Mouse (Mus musculus) kidney, adult 9 months (tissue): ENCODE results near the gene Trhde.

Experiments
- DNase-seq: peaks from one replicate; pipeline ENCODE4 v3.0.0; 2022

The Trhde gene

GRCm38 (mm10) chr10:114735111-114735510, 67.0 kb downstream of the Trhde start:
- DNase-seq = no peak

- peak; percentile 3 for DNase-seq
These were observed 76.5 kb downstream of the Trhde start for GRCm38 (mm10) chr10:114725591-114725990.

- DNase-seq = no peak
These were observed 100.3 kb downstream of the Trhde start for GRCm38 (mm10) chr10:114701791-114702190.

- no peak for DNase-seq
These were observed 130.2 kb downstream of the Trhde start for GRCm38 (mm10) chr10:114671791-114672415.

GRCm38 (mm10) chr10:114593046-114593445, 209.1 kb downstream of the Trhde start:
- no peak for DNase-seq

DNA sequence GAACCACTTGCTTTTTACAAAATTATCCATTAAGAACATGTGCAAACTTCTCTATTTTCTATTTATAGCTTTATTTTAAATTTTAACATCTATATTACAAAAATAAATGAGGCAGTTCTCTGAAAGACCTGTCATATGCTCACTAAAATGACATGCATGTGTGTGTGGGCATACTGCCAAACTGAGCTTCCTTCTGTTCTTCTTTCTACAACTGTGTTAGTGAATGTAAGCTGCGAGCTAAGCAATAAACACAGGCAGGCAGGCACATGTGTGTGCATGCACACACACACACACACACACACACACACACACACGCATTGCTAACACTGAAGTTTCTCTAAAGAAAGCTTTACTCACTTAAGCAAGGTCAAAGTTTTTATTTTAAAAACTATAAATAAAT, 223.2 kb downstream of the Trhde start:
- no peak for DNase-seq

GRCm38 (mm10) chr10:114567891-114568290, 234.2 kb downstream of the Trhde start:
- no peak for DNase-seq

GRCm38 (mm10) chr10:114509186-114509585, 292.9 kb downstream of the Trhde start:
- no peak for DNase-seq

GRCm38 (mm10) chr10:114488806-114489205, 313.3 kb downstream of the Trhde start:
- no peak for DNase-seq

DNA sequence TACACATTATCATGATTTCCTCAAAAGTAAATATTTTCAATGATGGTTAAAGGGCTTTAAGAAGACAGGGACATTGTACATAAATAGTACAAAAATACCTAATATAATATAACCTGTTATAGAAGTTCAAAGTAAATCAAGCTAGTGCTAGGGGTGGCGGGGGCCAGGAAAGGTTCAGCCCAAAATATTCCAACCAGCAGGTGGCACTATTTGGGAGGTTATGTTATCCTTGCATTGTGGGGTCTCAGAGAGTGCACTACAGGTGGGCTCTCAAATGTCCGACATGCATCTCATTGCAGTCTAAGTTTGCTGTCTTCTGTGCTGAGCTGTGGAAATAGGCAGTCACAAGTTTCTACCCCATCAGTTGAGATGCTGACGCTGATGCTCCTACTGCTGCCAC, 346.5 kb downstream of the Trhde start:
- no peak for DNase-seq

DNA sequence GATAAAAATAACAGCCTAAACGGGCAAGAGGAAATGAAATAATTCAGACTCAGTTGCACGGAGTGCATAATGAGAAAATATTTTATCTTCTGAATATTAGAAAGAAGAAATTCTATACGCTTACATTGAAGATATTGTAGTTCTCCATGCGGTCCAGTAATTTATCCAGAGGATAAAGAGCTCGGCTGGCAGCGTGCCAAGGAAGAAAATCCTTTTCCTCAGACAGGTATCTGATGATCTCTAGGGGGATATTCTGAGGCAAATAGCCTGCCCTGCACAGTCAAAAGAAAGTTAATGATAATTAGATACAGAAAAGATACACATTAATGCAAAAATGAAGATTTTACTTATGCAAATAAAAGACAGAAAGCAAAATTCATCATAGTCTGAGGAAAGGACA, 354.0 kb downstream of the Trhde start:
- DNase-seq = no peak

GRCm38 (mm10) chr10:114418956-114419530, 383.1 kb downstream of the Trhde start:
- DNase-seq = peak; percentile 70

GRCm38 (mm10) chr10:114415717-114416116, 386.4 kb downstream of the Trhde start:
- no peak for DNase-seq

- DNase-seq = no peak
These were observed 396.8 kb downstream of the Trhde start for GRCm38 (mm10) chr10:114405260-114405659.

GRCm38 (mm10) chr10:114403795-114404194, 398.3 kb downstream of the Trhde start:
- no peak for DNase-seq

DNA sequence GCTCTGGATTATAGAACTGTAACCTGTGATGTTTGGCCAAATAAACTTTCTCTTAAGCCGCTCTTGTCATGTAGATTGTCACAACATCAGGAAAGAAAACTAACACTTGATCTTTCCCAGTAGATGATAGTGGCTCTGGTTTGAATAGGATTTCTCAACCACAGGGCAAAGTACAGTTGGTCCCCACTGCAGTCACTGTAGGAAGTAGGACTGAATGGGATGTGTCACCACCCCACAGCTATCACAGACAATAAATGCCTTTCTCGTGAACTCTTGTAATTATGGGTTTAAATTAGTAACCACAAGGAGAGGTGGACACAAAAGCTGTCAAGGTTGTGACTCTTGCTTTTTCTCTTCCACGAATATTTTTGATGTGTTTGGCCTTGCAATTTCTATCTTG, 431.3 kb downstream of the Trhde start:
- no peak for DNase-seq

DNA sequence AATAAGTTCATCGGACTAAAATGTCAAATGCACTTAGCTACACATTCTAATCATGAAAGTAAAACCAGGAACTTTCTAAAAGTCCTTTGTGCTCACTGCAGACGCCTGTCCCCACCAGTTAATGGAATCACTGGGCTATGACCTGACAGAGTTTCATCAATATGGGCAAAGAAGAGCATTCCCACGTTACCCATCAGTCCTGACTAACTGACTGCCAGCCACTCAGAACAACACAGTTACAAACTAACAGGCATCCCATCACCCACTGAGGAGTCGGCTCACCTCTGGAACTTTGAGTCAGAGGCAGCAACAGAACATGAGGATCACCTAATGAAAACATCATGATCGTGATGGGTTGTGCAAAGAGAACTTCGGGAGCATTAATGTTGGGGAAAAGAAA, 438.7 kb downstream of the Trhde start:
- no peak for DNase-seq

DNA sequence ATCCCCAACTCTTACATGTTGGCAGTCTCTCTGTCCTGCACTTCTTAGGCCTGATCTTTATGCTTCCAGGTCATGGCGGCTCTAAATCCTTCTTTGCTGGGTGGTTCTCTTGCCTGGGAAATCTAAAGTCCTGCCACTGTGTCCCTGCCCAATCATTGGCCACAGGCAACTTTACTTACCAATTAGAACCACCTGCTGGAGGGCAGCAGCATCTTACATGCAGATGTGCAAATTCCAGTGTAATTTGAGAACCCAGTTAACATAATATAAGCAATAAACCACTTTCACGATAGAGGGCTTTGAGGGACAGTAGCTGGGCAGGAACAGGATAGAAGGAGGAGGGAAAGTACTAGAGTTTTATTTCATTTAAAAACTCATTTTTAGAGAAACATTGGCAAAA, 439.5 kb downstream of the Trhde start:
- DNase-seq = no peak
